Mouse (Mus musculus) hindbrain, embryonic 12.5 days (tissue): ENCODE measurements around the gene Gm49373. TPM values are rescaled to one million over a fixed set of nuclear protein-coding genes. Genes with fewer than 3 reads are reported as not detected.

Source experiments
- ATAC-seq: fragments of 200-750 bp; cut with Nextera tagmentation; 2 replicates; pipeline ENCODE4 v1.8.0; 2017; ENCODE audit warnings: moderate TSS enrichment; ENCODE audit not compliant: low FRiP score
- H3K27ac ChIP-seq: fragments of 300-500 bp; sonication (generic); 2 replicates; pipeline ENCODE4 v1.5.1; 2016; ENCODE audit warnings: mild to moderate bottlenecking
- H3K27me3 ChIP-seq: fragments of 300-500 bp; sonication (generic); 2 replicates; pipeline ENCODE4 v1.6.1; 2016; ENCODE audit warnings: mild to moderate bottlenecking
- H3K36me3 ChIP-seq: fragments of 300-500 bp; sonication (generic); 2 replicates; pipeline ENCODE4 v1.6.1; 2016; ENCODE audit warnings: mild to moderate bottlenecking
- H3K4me1 ChIP-seq: fragments of 300-500 bp; sonication (generic); 2 replicates; pipeline ENCODE4 v1.6.1; 2016
- H3K4me2 ChIP-seq: fragments of 300-500 bp; sonication (generic); replicated peaks from 2 replicates; pipeline ENCODE4 v1.6.1; 2016; ENCODE audit warnings: mild to moderate bottlenecking
- H3K4me3 ChIP-seq: fragments of 300-500 bp; sonication (generic); 2 replicates; pipeline ENCODE4 v1.5.1; 2016; ENCODE audit warnings: mild to moderate bottlenecking
- H3K9ac ChIP-seq: fragments of 300-500 bp; sonication (generic); 2 replicates; pipeline ENCODE4 v1.6.1; 2016; ENCODE audit warnings: mild to moderate bottlenecking, moderate library complexity
- H3K9me3 ChIP-seq: fragments of 300-500 bp; sonication (generic); replicated peaks from 2 replicates; pipeline ENCODE4 v1.6.1; 2016; ENCODE audit warnings: mild to moderate bottlenecking
- WGBS: fragments of 180-500 bp; shearing (Covaris S2); methylation state at CpG from one replicate; pipeline ENCODE4 v1.1.7; 2016; 5-methylcytosine and 5-hydroxymethylcytosine counted together
- polyA plus RNA-seq: library from polyadenylated mRNA; unstranded; fragments of >200 nt; fragmentation: Nextera tagmentation; extraction: Ambion mirVana; gene quantifications from 2 replicates; pipeline ENCODE4 v1.2.1, GENCODE M21; 2016

Gm49373 gene
- 1.3 TPM in 2 replicates for polyA plus RNA-seq

DNA sequence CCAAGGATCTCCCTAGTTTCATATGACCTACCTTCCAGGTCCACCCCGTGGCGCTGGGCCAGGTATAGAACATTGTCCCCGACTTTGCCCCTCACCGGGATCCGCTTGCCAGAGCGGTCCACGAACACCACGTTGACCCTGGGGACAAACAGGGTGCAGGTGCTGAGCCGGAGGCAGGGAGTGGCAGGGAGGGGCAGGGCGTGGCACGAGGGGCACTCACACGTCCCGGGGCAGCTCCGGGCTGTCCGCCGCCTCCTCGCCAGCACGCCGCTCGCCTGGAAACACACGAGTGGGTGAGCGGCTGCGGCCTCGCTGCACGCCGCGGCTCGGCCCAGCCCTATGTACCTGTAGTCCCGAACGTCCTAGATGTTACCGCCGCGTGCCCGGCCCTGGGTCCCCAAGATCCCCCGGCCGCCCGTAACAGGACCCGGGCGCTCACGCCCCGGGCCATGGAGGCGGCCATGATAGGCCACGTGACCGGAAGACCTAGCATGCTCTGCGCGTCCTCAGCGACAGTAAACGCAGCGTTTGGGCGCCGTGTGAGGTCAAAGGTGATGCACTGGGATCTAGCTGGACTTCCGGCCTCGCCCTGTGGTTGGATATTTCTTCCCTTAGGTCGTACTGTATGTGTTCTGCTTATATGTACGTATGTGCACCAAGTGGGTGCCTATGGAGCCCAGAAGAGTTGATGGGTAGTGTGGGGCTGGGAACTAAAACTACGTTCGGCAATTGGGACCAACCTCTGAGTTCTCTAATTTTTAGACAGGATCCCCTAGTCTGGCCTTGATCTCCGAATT lies at the start of gene Gm49373, which contains the start of gene Fdx1l:
Gm49373 (minus strand) TSS at position 53 of the 797 bp plus-strand sequence.
Fdx1l (minus strand) TSS at position 571 of the 797 bp plus-strand sequence.
- peak within 1 kb of the TSS; percentile 64 for H3K27ac ChIP-seq

DNA sequence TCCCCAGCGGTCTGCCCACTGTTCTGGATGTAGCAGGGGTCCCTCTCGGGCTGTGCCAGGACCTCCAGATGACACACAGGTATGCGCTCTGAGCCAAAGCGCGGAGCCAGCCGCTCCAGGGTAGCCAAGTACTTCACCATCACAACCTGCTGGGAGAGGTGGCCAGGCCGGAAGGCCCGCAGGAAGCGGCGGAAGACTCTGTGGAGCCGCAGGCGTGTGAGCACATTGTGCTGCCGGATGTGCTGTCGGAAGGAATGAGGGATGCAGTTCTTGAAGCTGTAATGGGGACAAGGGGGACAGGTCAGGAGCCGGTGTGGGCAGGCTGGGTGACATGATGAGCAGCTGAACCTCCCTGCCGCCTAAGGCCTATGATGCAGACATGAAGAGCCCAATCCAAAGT lies 48.6 kb upstream of the Gm49373 start:
- Histone ChIP-seq H3K36me3 (peaks cover 37% of the 10 kb centered on the region), H3K9ac (no peak overlapping the region), H3K27me3 (no peaks in the 10 kb centered on the region), H3K4me2 (no peak overlapping the region), H3K27ac (no peak overlapping the region), H3K9me3 (no peaks in the 10 kb centered on the region), H3K4me3 (no peak overlapping the region), H3K4me1 (no peaks in the 10 kb centered on the region)
- ATAC-seq = no peak
- 91% methylated on average over 16 of the region's 16 CpGs for WGBS

More for the DNA sequence above, at the start of gene Gm49373, which contains the start of gene Fdx1l:
- Histone ChIP-seq H3K4me3 (peak within 1 kb of the TSS; percentile 87), H3K9ac (peak within 1 kb of the TSS; percentile 84), H3K4me2 (peak within 1 kb of the TSS; percentile 88), H3K9me3 (no peaks in the 10 kb centered on the region), H3K36me3 (peaks cover 43% of the 10 kb centered on the region), H3K27me3 (no peaks in the 10 kb centered on the region), H3K4me1 (peaks cover 12% of the 10 kb centered on the region)
- peak; percentile 94 for ATAC-seq
- 3% methylated on average over 58 of the region's 58 CpGs for WGBS

DNA sequence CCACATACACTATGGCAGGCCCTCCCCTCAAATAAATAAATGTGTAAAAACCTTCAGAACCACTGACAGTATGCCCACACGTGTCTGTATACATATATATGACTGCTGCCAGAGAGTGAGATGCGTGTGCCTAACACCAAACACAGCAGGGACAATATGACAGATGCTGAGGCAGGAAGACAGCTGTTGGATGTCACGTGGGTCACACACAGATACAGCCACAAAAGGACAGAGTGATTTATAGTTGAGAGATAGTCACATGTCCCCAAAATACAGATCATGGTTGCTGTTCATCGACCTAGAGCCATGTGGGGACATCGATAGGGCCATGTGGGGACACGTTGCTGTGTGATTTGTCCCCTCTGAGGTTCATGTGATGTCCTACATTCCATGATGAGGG lies 44.2 kb upstream of the Gm49373 start:
- no peak for ATAC-seq
- Histone ChIP-seq H3K4me1 (no peaks in the 10 kb centered on the region), H3K9ac (no peak overlapping the region), H3K27ac (no peak overlapping the region), H3K27me3 (no peaks in the 10 kb centered on the region), H3K4me3 (no peak overlapping the region), H3K4me2 (no peak overlapping the region), H3K36me3 (peaks cover 20% of the 10 kb centered on the region), H3K9me3 (no peaks in the 10 kb centered on the region)
- 79% methylated on average over 6 of the region's 6 CpGs for WGBS

DNA sequence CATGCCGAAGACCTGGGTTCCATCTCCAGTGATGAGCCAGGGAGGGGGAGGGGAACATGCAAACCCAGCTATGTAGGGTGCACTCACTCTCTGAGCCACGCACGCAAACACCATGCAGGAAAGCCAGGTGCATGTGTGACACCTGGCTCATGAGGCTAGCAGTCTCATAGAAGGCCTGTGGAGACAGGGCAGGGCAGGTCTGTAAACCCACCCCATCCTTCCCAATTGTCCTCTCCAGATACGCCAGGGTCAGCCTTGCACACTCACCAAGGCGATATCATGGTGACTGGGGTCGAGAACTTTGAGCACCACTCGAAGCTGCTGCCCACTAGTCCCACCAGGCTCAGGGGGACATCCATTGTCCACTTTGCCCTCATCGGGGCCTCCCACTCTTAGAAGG lies 42.2 kb upstream of the Gm49373 start:
- Histone ChIP-seq H3K36me3 (peaks cover 7% of the 10 kb centered on the region), H3K4me1 (no peaks in the 10 kb centered on the region), H3K9ac (no peak overlapping the region), H3K27me3 (no peaks in the 10 kb centered on the region), H3K4me3 (no peak overlapping the region), H3K4me2 (no peak overlapping the region), H3K27ac (no peak overlapping the region), H3K9me3 (no peaks in the 10 kb centered on the region)
- ATAC-seq = no peak
- 89% methylated on average over 8 of the region's 8 CpGs for WGBS

DNA sequence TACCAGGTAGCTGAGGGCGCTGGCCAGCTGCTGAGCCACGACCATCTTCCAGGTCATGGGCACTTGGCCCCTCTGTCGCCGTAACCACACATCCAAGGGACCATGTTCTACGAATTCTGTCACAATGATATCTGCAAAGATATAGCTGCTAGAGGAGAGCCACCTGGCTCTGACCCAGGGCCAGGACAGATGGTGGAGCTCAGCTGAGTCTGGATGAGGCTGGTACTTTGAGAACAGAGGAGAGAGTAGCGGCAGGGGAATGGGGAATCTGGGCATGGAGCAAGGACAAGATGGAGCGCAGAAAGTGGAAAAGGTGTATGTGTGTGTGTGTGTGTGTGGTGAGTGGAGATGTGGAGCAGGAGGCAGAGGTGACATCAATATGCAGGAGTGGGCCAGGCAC lies 41.3 kb upstream of the Gm49373 start:
- H3K9ac ChIP-seq = no peak overlapping the region
- no peaks in the 10 kb centered on the region for H3K9me3 ChIP-seq
- H3K4me3 ChIP-seq = no peak overlapping the region
- 92% methylated on average over 7 of the region's 7 CpGs for WGBS
- no peaks in the 10 kb centered on the region for H3K4me1 ChIP-seq
- H3K36me3 ChIP-seq = peaks cover 4% of the 10 kb centered on the region; the same call in 1 of the 2 replicates
- no peaks in the 10 kb centered on the region for H3K27me3 ChIP-seq
- H3K4me2 ChIP-seq = no peak overlapping the region
- H3K27ac ChIP-seq = no peak overlapping the region
- no peak for ATAC-seq

DNA sequence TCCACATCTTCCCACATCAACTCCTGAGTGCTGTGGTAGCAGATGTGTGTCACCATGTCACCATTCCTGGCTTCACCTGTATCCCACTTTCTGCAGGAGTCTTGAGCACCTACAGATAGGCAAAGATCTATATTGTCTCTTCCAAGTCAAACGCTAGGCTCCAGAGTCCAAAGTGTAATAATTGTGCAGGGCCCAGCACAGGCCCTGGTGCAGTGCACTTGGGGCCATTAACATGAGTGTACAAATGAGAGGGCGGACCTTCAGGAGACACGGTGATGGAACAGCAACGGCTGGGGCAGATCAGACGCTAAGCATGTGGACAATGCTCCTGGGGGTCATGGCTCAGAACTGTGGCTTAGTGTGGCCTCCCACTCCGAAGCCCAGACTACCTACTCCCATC lies 40.9 kb upstream of the Gm49373 start:
- H3K27me3 ChIP-seq = no peaks in the 10 kb centered on the region
- no peaks in the 10 kb centered on the region for H3K4me1 ChIP-seq
- no peaks in the 10 kb centered on the region for H3K9me3 ChIP-seq
- no peak overlapping the region for H3K4me2 ChIP-seq
- no peak overlapping the region for H3K27ac ChIP-seq
- no peak overlapping the region for H3K4me3 ChIP-seq
- H3K36me3 ChIP-seq = peaks cover 9% of the 10 kb centered on the region
- no peak for ATAC-seq
- 88% methylated on average over 6 of the region's 6 CpGs for WGBS
- no peak overlapping the region for H3K9ac ChIP-seq

DNA sequence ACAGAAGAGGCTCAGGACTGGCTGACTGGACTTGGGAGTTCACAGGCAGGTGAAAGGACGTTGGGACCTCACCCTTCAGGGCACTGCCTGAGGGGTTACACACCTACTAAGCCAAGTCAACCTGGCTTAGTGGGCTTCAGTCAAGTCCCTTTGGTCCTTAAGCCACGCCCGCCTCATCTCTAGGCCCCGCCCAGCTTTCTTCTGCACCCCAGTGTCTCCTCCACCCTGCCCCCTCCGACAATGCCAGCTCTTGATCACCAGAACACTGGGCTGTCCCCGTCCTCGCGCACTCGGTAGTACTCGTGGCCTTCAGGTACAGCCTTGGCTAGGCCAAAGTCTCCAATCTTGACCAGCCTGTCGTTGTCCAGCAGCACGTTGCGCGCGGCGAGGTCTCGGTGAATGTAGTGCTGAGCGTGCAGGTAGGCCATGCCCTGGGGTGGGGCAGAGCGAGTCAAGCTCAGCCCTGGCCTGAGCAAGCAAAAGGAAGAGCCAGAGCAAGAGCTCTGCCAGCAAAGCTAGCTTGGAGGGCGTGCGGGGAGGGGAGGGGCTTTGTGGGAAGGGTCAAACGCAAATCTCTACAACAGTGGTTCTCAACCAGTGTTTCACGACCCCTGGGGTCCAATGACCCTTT lies 34.8 kb upstream of the Gm49373 start:
- H3K9me3 ChIP-seq = no peaks in the 10 kb centered on the region
- no peak for ATAC-seq
- no peak overlapping the region for H3K4me3 ChIP-seq
- 0 out of 2 replicates have a peak, but pooled peaks cover 4% of the 10 kb centered on the region for H3K4me1 ChIP-seq
- no peak overlapping the region for H3K27ac ChIP-seq
- peaks cover 7% of the 10 kb centered on the region for H3K36me3 ChIP-seq
- no peak overlapping the region for H3K4me2 ChIP-seq
- WGBS = 50% methylated on average over 23 of the region's 23 CpGs
- H3K27me3 ChIP-seq = no peaks in the 10 kb centered on the region
- no peak overlapping the region for H3K9ac ChIP-seq

DNA sequence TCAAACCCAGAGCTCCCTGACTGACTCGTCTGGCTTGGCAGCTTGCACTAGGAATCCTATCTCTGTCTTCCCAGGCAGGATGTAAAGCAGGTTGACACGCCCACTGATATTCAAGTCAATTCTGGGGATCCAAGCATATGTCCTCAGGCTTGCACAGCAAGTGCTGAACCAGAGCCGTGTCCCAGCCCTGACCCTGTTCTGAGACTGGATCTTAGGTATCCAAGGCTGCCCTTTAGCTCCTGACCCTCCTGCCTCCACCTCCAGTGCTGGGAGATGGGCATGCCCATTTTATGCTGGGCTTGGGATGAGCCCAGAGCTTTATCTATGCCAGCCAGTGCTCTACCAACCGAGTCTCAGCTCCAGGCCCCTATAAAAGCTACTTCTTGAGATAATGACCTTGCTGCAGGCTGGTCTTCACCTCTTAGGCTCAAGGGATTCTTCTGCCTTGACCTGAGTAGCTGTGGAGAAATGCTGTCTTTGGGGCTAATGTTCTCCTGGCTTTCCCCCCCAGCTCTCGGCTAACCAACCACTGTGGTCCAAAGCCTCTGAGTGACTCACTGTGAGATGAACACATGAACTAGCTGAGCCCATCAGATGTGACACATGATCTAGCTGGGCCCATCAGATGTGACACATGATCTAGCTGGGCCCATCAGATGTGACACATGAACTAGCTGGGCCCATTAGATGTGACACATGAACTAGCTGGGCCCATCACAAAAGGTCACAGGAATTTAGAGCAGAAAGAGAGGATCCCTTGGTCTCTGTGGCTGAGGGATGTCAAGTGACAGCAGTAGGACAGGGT lies 33.1 kb upstream of the Gm49373 start:
- 80% methylated on average over 5 of the region's 5 CpGs for WGBS
- Histone ChIP-seq H3K4me3 (no peak overlapping the region), H3K9me3 (no peaks in the 10 kb centered on the region), H3K4me2 (no peak overlapping the region), H3K9ac (no peak overlapping the region), H3K4me1 (0 out of 2 replicates have a peak, but pooled peaks cover 4% of the 10 kb centered on the region), H3K27ac (no peak overlapping the region), H3K27me3 (no peaks in the 10 kb centered on the region), H3K36me3 (peaks cover 7% of the 10 kb centered on the region)
- ATAC-seq = no peak

DNA sequence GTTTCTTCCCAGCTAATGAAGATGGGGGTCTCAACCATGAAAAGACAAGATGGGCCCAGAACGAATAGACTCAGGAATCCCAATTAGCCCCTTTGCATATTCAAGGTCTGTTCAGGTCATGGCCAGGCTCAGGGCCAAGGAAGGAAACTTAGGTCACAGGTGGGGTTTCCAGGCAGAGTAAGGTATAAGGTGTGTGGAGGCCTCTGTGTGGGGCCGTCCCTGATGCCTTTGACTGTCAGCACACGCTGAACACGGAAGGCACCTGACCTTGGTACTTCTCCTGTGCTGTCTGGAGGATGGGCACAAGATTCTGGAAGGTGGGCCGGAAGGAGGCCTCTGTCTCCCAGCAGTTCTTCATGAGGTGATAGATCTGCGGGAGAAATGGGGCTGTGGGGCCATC lies 31.9 kb upstream of the Gm49373 start:
- 87% methylated on average over 6 of the region's 6 CpGs for WGBS

DNA sequence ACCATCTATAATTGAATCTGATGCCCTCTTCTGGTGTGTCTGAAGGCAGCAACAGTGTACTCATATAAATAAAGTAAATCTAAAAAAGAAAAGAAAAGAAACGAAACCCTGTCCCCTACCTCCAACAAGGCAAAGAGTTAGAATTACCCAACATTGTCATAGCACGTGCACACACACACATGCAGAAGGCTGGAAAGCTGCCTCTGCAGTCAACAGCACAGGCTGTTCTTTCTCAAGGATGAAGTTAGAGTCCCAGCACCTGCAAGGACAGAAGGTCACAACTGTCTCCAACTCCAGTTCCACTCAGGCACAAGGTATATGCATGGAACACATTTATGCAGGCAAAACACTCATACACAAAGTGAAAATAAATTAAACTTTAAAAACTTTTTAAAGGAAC lies 29.2 kb upstream of the Gm49373 start:
- H3K27me3 ChIP-seq = no peaks in the 10 kb centered on the region

More for the DNA sequence above, 31.9 kb upstream of the Gm49373 start:
- Histone ChIP-seq H3K4me1 (peaks cover 12% of the 10 kb centered on the region; the same call in 1 of the 2 replicates), H3K27ac (no peak overlapping the region), H3K9me3 (no peaks in the 10 kb centered on the region), H3K4me3 (no peak overlapping the region), H3K9ac (no peak overlapping the region), H3K27me3 (no peaks in the 10 kb centered on the region), H3K4me2 (no peak overlapping the region), H3K36me3 (peaks cover 7% of the 10 kb centered on the region)
- ATAC-seq = no peak

DNA sequence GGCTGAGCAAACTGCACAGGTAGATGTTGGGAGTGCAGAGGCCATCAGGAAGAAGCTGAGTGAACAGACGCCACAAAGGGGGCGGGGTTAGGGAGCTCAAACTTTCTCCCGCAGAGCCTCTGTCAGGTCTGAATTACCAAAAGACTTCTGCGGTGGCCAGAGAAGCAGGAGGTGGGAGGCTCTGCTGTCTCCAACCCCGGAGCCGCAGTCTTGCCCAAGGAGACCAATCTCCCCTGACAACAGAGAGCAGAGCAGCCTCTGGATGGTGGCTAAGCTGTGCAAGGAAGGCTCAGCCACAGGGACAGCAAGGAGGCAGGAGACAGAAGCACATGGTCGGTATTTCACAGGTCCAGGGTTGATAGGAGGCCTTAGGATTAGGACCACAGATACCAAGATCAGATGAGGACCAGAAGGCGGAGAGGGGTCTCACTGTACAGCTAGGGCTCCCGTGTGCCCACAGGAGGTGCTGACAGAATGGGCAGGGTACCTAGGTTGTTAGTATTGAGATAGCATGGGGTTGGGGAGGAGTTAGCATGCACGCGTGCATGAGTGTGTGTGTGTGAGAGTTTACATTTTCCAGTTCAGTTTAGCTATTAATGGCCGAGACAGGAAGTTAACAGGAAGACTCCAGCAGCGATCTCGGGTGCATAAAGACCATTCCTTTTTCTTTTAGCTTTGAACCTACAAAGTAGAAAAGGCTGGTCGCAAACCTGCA lies 27.7 kb upstream of the Gm49373 start:
- 45% methylated on average over 15 of the region's 15 CpGs for WGBS
- no peak overlapping the region for H3K4me3 ChIP-seq

More for the DNA sequence above, 29.2 kb upstream of the Gm49373 start:
- no peak overlapping the region for H3K4me2 ChIP-seq
- H3K4me3 ChIP-seq = no peak overlapping the region
- H3K36me3 ChIP-seq = no peaks in the 10 kb centered on the region
- no peak overlapping the region for H3K9ac ChIP-seq
- 85% methylated on average over 2 of the region's 2 CpGs for WGBS
- peaks cover 12% of the 10 kb centered on the region; the same call in 1 of the 2 replicates for H3K4me1 ChIP-seq
- no peak overlapping the region for H3K27ac ChIP-seq
- H3K9me3 ChIP-seq = no peaks in the 10 kb centered on the region
- ATAC-seq = no peak

More for the DNA sequence above, 27.7 kb upstream of the Gm49373 start:
- H3K4me1 ChIP-seq = peaks cover 12% of the 10 kb centered on the region; the same call in 1 of the 2 replicates
- H3K27me3 ChIP-seq = no peaks in the 10 kb centered on the region
- H3K36me3 ChIP-seq = no peaks in the 10 kb centered on the region
- no peak overlapping the region for H3K27ac ChIP-seq
- ATAC-seq = no peak
- H3K4me2 ChIP-seq = 0 out of 2 replicates have a peak overlapping the region, but pooled peaks have one; percentile 6
- H3K9me3 ChIP-seq = no peaks in the 10 kb centered on the region
- H3K9ac ChIP-seq = peak overlapping the region; percentile 35; the same call in 1 of the 2 replicates
